Mouse (Mus musculus): ENCODE measurements around the gene Defa2.
"Not testable (repeated sequence)": the region's sequence is repeated elsewhere in the genome, so short reads cannot be mapped to it uniquely, and the experiment has no call there.

The Defa2 gene

DNA sequence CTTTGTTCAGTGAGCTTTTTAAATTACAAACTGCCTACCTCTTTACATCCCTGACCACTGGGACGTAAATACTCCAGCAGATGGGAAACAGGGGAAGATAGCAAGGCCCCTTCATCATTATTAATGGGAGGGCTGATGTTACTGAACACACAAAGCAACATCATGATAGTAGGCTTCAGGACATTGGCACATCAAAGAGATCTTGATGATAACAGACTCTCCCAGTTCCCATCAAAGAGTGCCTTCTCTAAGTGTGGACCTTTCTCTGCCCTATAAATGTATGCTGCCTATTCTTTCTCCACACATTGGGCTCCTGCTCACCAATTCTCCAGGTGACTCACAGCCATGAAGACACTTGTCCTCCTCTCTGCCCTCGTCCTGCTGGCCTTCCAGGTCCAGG lies at the start of gene Defa2:
TSS of gene Defa2 (plus strand) at position 301 of the 400 bp plus-strand sequence.
- not testable (repeated sequence) for DNase-seq (ENCODE audit: extremely low spot score)

DNA sequence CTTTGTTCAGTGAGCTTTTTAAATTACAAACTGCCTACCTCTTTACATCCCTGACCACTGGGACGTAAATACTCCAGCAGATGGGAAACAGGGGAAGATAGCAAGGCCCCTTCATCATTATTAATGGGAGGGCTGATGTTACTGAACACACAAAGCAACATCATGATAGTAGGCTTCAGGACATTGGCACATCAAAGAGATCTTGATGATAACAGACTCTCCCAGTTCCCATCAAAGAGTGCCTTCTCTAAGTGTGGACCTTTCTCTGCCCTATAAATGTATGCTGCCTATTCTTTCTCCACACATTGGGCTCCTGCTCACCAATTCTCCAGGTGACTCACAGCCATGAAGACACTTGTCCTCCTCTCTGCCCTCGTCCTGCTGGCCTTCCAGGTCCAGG lies 13.2 kb downstream of the Defa2 start, which contains the start of gene Defa33:
TSS of gene Defa33 (plus strand) at position 301 of the 400 bp plus-strand sequence.
- DNase-seq (ENCODE audit: extremely low spot score): not testable (repeated sequence)

DNA sequence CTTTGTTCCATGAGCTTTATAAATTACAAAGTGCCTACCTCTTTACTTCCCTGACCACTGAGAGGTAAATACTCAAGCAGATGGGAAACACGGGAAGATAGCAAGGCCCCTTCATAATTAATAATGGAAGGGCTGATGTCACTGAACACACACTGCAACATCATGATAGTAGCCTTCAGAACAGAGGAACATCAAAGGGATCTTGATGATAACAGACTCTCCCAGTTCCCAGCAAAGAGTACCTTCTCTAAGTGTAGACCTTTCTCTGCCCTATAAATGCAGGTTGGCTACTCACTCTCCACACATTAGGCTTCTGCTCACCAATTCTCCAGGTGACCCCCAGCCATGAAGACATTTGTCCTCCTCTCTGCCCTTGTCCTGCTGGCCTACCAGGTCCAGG lies 48.8 kb downstream of the Defa2 start, which contains the start of gene Defa36:
TSS of gene Defa36 (plus strand) at position 301 of the 400 bp plus-strand sequence.
- not testable (repeated sequence) for DNase-seq (ENCODE audit: extremely low spot score)
